Mouse (Mus musculus) kidney, adult 10 weeks (tissue): ENCODE measurements around the gene Snx32. TPM values are rescaled to one million over a fixed set of nuclear protein-coding genes. Genes with fewer than 3 reads are reported as not detected.

Experiments used
- polyA plus RNA-seq: library from polyadenylated mRNA; stranded (reverse); fragments of 350-450 nt; fragmentation: Illumina TruSeq; extraction: RNeasy Lipid Tissue Mini Kit (QIAGEN cat#74804); gene quantifications from one replicate; pipeline ENCODE4 v1.2.3, GENCODE M21; 2014; ENCODE audit warnings: low read depth, low replicate concordance

Gene Snx32
- polyA plus RNA-seq = 0.36 TPM

GRCm38 (mm10) chr19:5510031-5511026, at the start of gene Snx32:
Gene Snx32 (minus strand): TSS chr19:5510538.

GRCm38 (mm10) chr19:5503687-5504086, 6.7 kb downstream of the Snx32 start, which contains the start of gene 1700020D05Rik:
Gene 1700020D05Rik (minus strand): TSS chr19:5503787.

GRCm38 (mm10) chr19:5490313-5490897, 19.9 kb downstream of the Snx32 start, which contains the start of gene Cfl1:
Gene Cfl1 (plus strand): TSS chr19:5490455.

GRCm38 (mm10) chr19:5487768-5488550, 22.4 kb downstream of the Snx32 start, which contains the start of gene Mus81:
Gene Mus81 (minus strand): TSS chr19:5488402.

GRCm38 (mm10) chr19:5473720-5474119, 36.6 kb downstream of the Snx32 start, which contains the start of gene Efemp2:
Gene Efemp2 (plus strand): TSS chr19:5473954.

GRCm38 (mm10) chr19:5468374-5468773, 42.0 kb downstream of the Snx32 start, which contains the start of gene Ctsw:
Gene Ctsw (minus strand): TSS chr19:5468507.

GRCm38 (mm10) chr19:5460465-5460911, 49.9 kb downstream of the Snx32 start, which contains the start of gene Fibp:
Gene Fibp (plus strand): TSS chr19:5460615.

GRCm38 (mm10) chr19:5457746-5458442, 52.4 kb downstream of the Snx32 start, which contains the start of gene Ccdc85b:
Gene Ccdc85b (minus strand): TSS chr19:5457894.

GRCm38 (mm10) chr19:5447515-5448353, 62.6 kb downstream of the Snx32 start, which contains the start of gene Fosl1:
Gene Fosl1 (plus strand): TSS chr19:5447547.

Other genes starting within 250 kb of the Snx32 start
- 3.7 TPM for gene Pacs1, start 237.4 kb downstream of the Snx32 start, polyA plus RNA-seq
- gene Sf3b2, start 215.1 kb downstream of the Snx32 start, polyA plus RNA-seq = 32.5 TPM
- not detected for gene Gal3st3, start 212.2 kb downstream of the Snx32 start, polyA plus RNA-seq
- gene Catsper1, start 174.8 kb downstream of the Snx32 start, polyA plus RNA-seq = not detected
- gene Cst6, start 161.0 kb downstream of the Snx32 start, polyA plus RNA-seq = not detected
- 13.9 TPM for gene Eif1ad, start 143.8 kb downstream of the Snx32 start, polyA plus RNA-seq
- gene Banf1, start 143.4 kb downstream of the Snx32 start, polyA plus RNA-seq = 5.5 TPM
- gene Sart1, start 121.8 kb downstream of the Snx32 start, polyA plus RNA-seq = 2.4 TPM
- not detected for gene Tsga10ip, start 108.0 kb downstream of the Snx32 start, polyA plus RNA-seq
- 3.1 TPM for gene Drap1, start 85.6 kb downstream of the Snx32 start, polyA plus RNA-seq
- gene AI837181, start 85.4 kb downstream of the Snx32 start, polyA plus RNA-seq = not detected
- gene Fosl1, start 63.0 kb downstream of the Snx32 start, polyA plus RNA-seq = not detected
- gene Ccdc85b, start 52.6 kb downstream of the Snx32 start, polyA plus RNA-seq = 0.81 TPM
- 3.6 TPM for gene Fibp, start 49.9 kb downstream of the Snx32 start, polyA plus RNA-seq
- not detected for gene Ctsw, start 42.0 kb downstream of the Snx32 start, polyA plus RNA-seq
- gene Efemp2, start 36.6 kb downstream of the Snx32 start, polyA plus RNA-seq = not detected
- 0.69 TPM for gene Mus81, start 22.1 kb downstream of the Snx32 start, polyA plus RNA-seq
- gene Cfl1, start 20.1 kb downstream of the Snx32 start, polyA plus RNA-seq = 142 TPM
- gene 1700020D05Rik, start 6.8 kb downstream of the Snx32 start, polyA plus RNA-seq = not detected
- gene Ovol1, start 50.1 kb upstream of the Snx32 start, polyA plus RNA-seq = 2.4 TPM
- not detected for gene Ap5b1, start 57.5 kb upstream of the Snx32 start, polyA plus RNA-seq
- 2.0 TPM for gene Rnaseh2c, start 91.3 kb upstream of the Snx32 start, polyA plus RNA-seq
- 18.3 TPM for gene Kat5, start 99.7 kb upstream of the Snx32 start, polyA plus RNA-seq
- gene Rela, start 126.9 kb upstream of the Snx32 start, polyA plus RNA-seq = 0.89 TPM
- 0.20 TPM for gene Sipa1, start 153.2 kb upstream of the Snx32 start, polyA plus RNA-seq
- gene Map3k11, start 178.2 kb upstream of the Snx32 start, polyA plus RNA-seq = 0.40 TPM
- 0.16 TPM for gene Pcnx3, start 178.4 kb upstream of the Snx32 start, polyA plus RNA-seq
- gene Kcnk7, start 193.8 kb upstream of the Snx32 start, polyA plus RNA-seq = not detected
- gene Ehbp1l1, start 215.8 kb upstream of the Snx32 start, polyA plus RNA-seq = 1.3 TPM
- not detected for gene Fam89b, start 219.1 kb upstream of the Snx32 start, polyA plus RNA-seq
- gene Ltbp3, start 230.4 kb upstream of the Snx32 start, polyA plus RNA-seq = 2.1 TPM